Mouse (Mus musculus): Measurements from ENCODE around the gene Npy4r. TPM values are rescaled to one million over a fixed set of nuclear protein-coding genes. Genes with fewer than 3 reads are reported as not detected.
A peak's percentile ranks its signal among the peaks of the same experiment; 100 is the strongest.

Npy4r gene
- polyA plus RNA-seq (2012; rRNA removed): 0.01 TPM in 2 replicates
- 0.08 TPM in 1 of 2 replicates, not detected in the other for polyA plus RNA-seq (2014; fragmentation: Nextera tagmentation; extraction: Ambion mirVana)

DNA sequence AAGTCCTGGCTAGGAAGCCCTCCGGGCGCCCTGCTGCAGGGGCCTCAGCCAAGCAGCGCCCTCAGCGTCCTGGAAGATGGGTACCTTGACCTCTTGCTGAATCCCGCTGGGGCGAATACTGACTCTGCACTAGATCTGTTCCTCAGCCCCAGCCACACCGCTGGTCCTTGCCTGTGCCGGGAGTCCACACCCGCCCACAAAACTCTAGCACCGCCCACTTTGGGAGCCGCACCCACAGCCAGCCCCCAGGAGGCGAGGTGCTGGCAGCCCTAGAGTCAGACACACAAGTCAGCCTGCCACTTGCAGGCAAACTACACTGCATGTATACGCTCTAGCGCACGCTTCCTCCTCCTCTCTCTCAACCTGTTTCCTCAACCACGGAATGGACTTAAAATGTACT, at the start of gene Npy4r:
Npy4r (minus strand) TSS at position 148 of the 400 bp plus-strand sequence.
- H3K4me1 ChIP-seq (replicated peaks; ENCODE audit: control insufficient read depth in 2 of 2, insufficient read depth in 2 of 2, low read length in 1 of 2): no peaks in the 10 kb centered on the region
- H3K4me3 ChIP-seq (ENCODE audit: insufficient read depth in 1 of 2, low read depth in 2 of 2, low read length in 2 of 2): no peak within 1 kb of the TSS
- WGBS (ENCODE audit: insufficient replicate concordance): 5% methylated on average over 16 of the region's 16 CpGs
- no peaks in the 10 kb centered on the region for H3K9me3 ChIP-seq (ENCODE audit: control insufficient read depth, low read length)
- no peaks in the 10 kb centered on the region for H3K27me3 ChIP-seq (ENCODE audit: control insufficient read depth, insufficient read depth, low read length)
- no peak within 1 kb of the TSS for H3K4me2 ChIP-seq (ENCODE audit: low read depth)
- peak in 2 of 3 experiments; percentile 3 to 22 for DNase-seq (ENCODE audit: low read depth in 3 of 3, low spot score in 3 of 3)
- ATAC-seq (ENCODE audit: insufficient read depth): peak; percentile 51; the same call in 1 of the 2 replicates
- no peak within 1 kb of the TSS for H3K27ac ChIP-seq
- H3K36me3 ChIP-seq (replicated peaks; ENCODE audit: control insufficient read depth, insufficient read depth, low read depth): no peaks in the 10 kb centered on the region
- TF ChIP-seq EP300 (IDR thresholded peaks at IDR 0.05; ENCODE audit: low read depth): no peak
- peak; percentile 15; the same call in 1 of the 2 replicates for TF ChIP-seq CTCF (IDR thresholded peaks at IDR 0.05; ENCODE audit: low read depth)
- H3K9ac ChIP-seq (replicated peaks): no peak within 1 kb of the TSS

DNA sequence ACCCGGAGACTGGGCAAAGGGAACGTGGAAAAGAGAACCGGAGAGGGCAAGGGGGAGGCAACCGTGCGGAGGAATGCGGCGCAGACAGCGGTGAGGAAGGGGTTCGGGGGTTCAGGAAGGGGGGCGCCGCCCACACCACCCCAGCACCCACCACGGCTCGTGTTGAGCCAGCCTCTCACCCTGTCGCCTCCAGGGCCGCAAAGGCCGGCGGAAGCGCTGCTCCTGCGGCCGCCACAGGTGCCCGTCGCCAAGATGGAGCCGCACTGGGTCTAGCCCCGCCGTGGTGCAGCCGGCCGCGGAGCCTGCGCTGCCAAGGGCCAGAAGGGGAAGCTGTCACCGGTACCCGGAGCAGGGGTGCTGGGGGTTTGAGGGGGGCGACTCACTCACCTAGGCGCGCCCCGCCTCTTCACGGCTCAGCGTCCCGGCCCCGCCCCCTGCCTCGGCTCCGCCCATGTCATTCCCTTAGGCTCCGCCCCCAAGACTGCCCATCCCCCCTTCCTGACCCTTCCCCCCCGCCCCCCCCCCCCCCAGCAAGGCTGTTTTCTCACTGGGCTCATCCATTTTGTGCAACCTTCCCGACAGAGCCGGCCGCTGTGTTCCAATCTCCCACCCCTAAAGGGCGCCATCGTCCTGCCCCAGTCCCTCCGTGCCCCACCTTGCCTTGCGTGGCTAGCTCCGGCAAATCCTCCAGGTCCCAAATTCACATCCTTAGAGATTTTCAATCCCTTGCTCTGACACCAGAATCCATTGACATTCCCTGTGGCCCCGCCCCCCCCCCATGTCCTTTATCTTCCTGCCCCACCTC, 49.1 kb upstream of the Npy4r start, which contains the start of gene Gprin2:
Gprin2 (minus strand) TSS at position 423 of the 805 bp plus-strand sequence.
- WGBS (ENCODE audit: insufficient replicate concordance): 5% methylated on average over 41 of the region's 52 CpGs
- H3K4me3 ChIP-seq (ENCODE audit: insufficient read depth in 1 of 2, low read depth in 2 of 2, low read length in 2 of 2): peak within 1 kb of the TSS; percentile 52 to 56
- H3K36me3 ChIP-seq (replicated peaks; ENCODE audit: control insufficient read depth, insufficient read depth, low read depth): no peaks in the 10 kb centered on the region
- no peak within 1 kb of the TSS; the same call in 1 of the 2 replicates for H3K9ac ChIP-seq (replicated peaks)
- peak within 1 kb of the TSS; percentile 59 for H3K4me2 ChIP-seq (ENCODE audit: low read depth)
- H3K4me1 ChIP-seq (replicated peaks; ENCODE audit: control insufficient read depth in 2 of 2, insufficient read depth in 2 of 2, low read length in 1 of 2): peaks cover 0 to 4% of the 10 kb centered on the region in 2 experiments; a peak in 1 of 4 replicates
- ATAC-seq (ENCODE audit: insufficient read depth) (peak; percentile 27; the same call in 1 of the 2 replicates), DNase-seq (ENCODE audit: low read depth in 3 of 3, low spot score in 3 of 3) (no peak)
- peaks cover 9% of the 10 kb centered on the region for H3K27me3 ChIP-seq (ENCODE audit: control insufficient read depth, insufficient read depth, low read length)
- TF ChIP-seq CTCF (IDR thresholded peaks at IDR 0.05; ENCODE audit: low read depth) (no peak), EP300 (IDR thresholded peaks at IDR 0.05; ENCODE audit: low read depth) (no peak)
- no peaks in the 10 kb centered on the region for H3K9me3 ChIP-seq (ENCODE audit: control insufficient read depth, low read length)
- no peak within 1 kb of the TSS for H3K27ac ChIP-seq

DNA sequence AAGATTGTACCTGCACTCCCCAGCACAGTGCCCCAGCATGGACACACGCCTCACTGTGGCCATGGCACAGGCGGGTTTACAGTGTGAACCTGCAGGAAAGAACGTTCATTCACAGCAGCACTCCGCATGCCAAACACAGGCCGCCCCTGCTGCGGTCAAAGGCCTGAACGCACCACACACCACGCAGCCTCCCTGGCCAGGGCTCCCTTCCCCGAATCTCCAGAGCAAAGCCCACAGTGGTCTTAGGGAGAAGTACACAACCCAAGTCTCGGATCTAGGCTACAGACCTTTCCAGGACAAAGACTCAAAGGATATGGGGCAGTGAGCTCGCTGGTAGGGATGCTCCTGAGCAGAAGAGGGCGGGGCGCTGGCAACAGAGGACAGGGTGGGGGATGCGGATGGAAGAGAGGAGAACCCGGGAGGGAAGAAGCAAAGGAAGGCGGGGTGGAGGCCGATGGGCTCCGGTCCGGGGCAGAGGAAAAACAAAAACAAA, 48.5 kb upstream of the Npy4r start:
- H3K36me3 ChIP-seq (replicated peaks; ENCODE audit: control insufficient read depth, insufficient read depth, low read depth): no peaks in the 10 kb centered on the region
- peak overlapping the region; percentile 59 for H3K4me2 ChIP-seq (ENCODE audit: low read depth)
- ATAC-seq (ENCODE audit: insufficient read depth) (no peak; the same call in 1 of the 2 replicates), DNase-seq (ENCODE audit: low read depth in 3 of 3, low spot score in 3 of 3) (no peak)
- 11% methylated on average over 19 of the region's 19 CpGs for WGBS (ENCODE audit: insufficient replicate concordance)
- no peaks in the 10 kb centered on the region for H3K9me3 ChIP-seq (ENCODE audit: control insufficient read depth, low read length)
- H3K4me3 ChIP-seq (ENCODE audit: insufficient read depth in 1 of 2, low read depth in 2 of 2, low read length in 2 of 2): peak overlapping the region; percentile 52 to 56
- no peak overlapping the region for H3K27ac ChIP-seq
- no peak for TF ChIP-seq CTCF (IDR thresholded peaks at IDR 0.05; ENCODE audit: low read depth)
- TF ChIP-seq EP300 (IDR thresholded peaks at IDR 0.05; ENCODE audit: low read depth): no peak
- H3K9ac ChIP-seq (replicated peaks): no peak overlapping the region
- peaks cover 0 to 4% of the 10 kb centered on the region in 2 experiments; a peak in 1 of 4 replicates for H3K4me1 ChIP-seq (replicated peaks; ENCODE audit: control insufficient read depth in 2 of 2, insufficient read depth in 2 of 2, low read length in 1 of 2)
- H3K27me3 ChIP-seq (ENCODE audit: control insufficient read depth, insufficient read depth, low read length): peaks cover 9% of the 10 kb centered on the region

DNA sequence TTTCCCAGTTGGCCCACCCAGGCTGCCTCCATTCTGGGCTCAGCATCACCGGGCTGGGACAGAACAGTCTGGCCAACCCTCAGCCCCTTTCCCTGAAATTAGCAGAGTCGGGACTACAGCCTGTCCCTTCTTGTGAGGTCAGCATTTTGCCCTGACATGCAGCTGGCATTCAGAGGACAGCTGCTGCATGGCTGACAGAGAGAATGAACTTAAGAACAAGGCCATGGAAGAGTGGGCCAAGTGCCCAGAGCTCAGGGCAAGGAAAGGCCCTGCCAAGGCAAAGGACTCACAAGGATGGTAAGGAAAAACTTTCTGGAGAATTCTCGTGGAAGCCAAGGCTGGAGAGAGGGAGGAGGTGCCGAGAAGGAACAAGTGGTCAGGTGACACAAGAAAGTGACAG, 44.4 kb upstream of the Npy4r start:
- TF ChIP-seq EP300 (IDR thresholded peaks at IDR 0.05; ENCODE audit: low read depth) (no peak), CTCF (IDR thresholded peaks at IDR 0.05; ENCODE audit: low read depth) (no peak)
- Histone ChIP-seq H3K4me1 (replicated peaks; ENCODE audit: control insufficient read depth in 2 of 2, insufficient read depth in 2 of 2, low read length in 1 of 2) (no peaks in the 10 kb centered on the region), H3K9ac (replicated peaks) (no peak overlapping the region), H3K9me3 (ENCODE audit: control insufficient read depth, low read length) (no peaks in the 10 kb centered on the region), H3K36me3 (replicated peaks; ENCODE audit: control insufficient read depth, insufficient read depth, low read depth) (no peaks in the 10 kb centered on the region), H3K4me3 (ENCODE audit: insufficient read depth in 1 of 2, low read depth in 2 of 2, low read length in 2 of 2) (no peak overlapping the region), H3K27ac (no peak overlapping the region), H3K4me2 (ENCODE audit: low read depth) (no peak overlapping the region), H3K27me3 (ENCODE audit: control insufficient read depth, insufficient read depth, low read length) (peaks cover 9% of the 10 kb centered on the region)
- 45% methylated on average over 4 of the region's 4 CpGs for WGBS (ENCODE audit: insufficient replicate concordance)
- DNase-seq (ENCODE audit: low read depth in 3 of 3, low spot score in 3 of 3) (no peak), ATAC-seq (ENCODE audit: insufficient read depth) (no peak)

DNA sequence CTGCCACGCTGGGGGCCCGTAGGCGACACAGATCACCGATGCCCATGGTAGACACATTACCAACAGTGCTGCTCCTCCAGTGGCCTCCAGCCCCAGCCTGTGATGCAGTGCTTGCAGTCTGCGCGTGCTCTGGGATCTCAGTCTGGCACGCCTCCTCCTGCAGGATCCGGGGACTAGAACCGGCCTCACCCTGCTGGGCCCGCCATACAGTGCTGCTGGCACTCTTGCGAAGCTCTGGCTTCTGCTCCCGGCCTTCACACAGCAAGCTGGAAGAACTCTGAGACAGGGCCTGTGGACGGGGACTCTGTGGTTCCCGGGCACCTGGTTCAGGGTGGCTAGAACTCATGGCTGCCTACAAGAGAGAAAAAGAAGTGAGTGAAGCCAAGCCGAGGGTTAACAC, 43.2 kb upstream of the Npy4r start:
- ATAC-seq (ENCODE audit: insufficient read depth): no peak

More for the DNA sequence above, 43.2 kb upstream of the Npy4r start:
- Histone ChIP-seq H3K4me2 (ENCODE audit: low read depth) (no peak overlapping the region), H3K9me3 (ENCODE audit: control insufficient read depth, low read length) (no peaks in the 10 kb centered on the region), H3K4me3 (ENCODE audit: insufficient read depth in 1 of 2, low read depth in 2 of 2, low read length in 2 of 2) (no peak overlapping the region), H3K4me1 (replicated peaks; ENCODE audit: control insufficient read depth in 2 of 2, insufficient read depth in 2 of 2, low read length in 1 of 2) (peaks cover 4 to 6% of the 10 kb centered on the region in 2 experiments; a peak in 3 of 4 replicates), H3K36me3 (replicated peaks; ENCODE audit: control insufficient read depth, insufficient read depth, low read depth) (no peaks in the 10 kb centered on the region), H3K27me3 (ENCODE audit: control insufficient read depth, insufficient read depth, low read length) (peaks cover 4% of the 10 kb centered on the region), H3K9ac (replicated peaks) (no peak overlapping the region), H3K27ac (no peak overlapping the region)
- no peak for DNase-seq (ENCODE audit: low read depth in 3 of 3, low spot score in 3 of 3)
- TF ChIP-seq CTCF (IDR thresholded peaks at IDR 0.05; ENCODE audit: low read depth): no peak
- no peak for TF ChIP-seq EP300 (IDR thresholded peaks at IDR 0.05; ENCODE audit: low read depth)
- 70% methylated on average over 15 of the region's 15 CpGs for WGBS (ENCODE audit: insufficient replicate concordance)
